Mouse (Mus musculus) CH12.LX (cell line): ENCODE data around the gene Smlr1. TPM values are rescaled to one million over a fixed set of nuclear protein-coding genes. Genes with fewer than 3 reads are reported as not detected.

Experiments
- DNase-seq: peaks from one replicate; pipeline ENCODE4 v3.0.0-alpha.2; 2013; ENCODE audit errors: extremely low read depth
- H3K27ac ChIP-seq: 2 replicates; pipeline ENCODE4 v1.5.1; 2012; ENCODE audit warnings: low read depth, mild to moderate bottlenecking, control low read depth, moderate library complexity; ENCODE audit not compliant: insufficient read depth
- H3K27me3 ChIP-seq: replicated peaks from 2 replicates; pipeline ENCODE3; 2012; ENCODE audit warnings: inconsistent platforms
- H3K36me3 ChIP-seq, 2 experiments: replicated peaks in 1 of 2; 2 replicates each; pipeline versions ENCODE3 to v1.6.1; 2012; ENCODE audit warnings: inconsistent platforms in 1 of 2, low read length in 1 of 2, mild to moderate bottlenecking in 1 of 2, mixed read lengths in 1 of 2, moderate library complexity in 1 of 2; ENCODE audit not compliant: control insufficient read depth in 1 of 2, insufficient read depth in 1 of 2
- H3K4me1 ChIP-seq, 2 experiments: 2 replicates each; pipeline ENCODE4 v1.6.1; 2012; ENCODE audit warnings: inconsistent platforms in 1 of 2, moderate library complexity in 1 of 2; ENCODE audit not compliant: insufficient read depth in 2 of 2, control insufficient read depth in 1 of 2
- H3K4me2 ChIP-seq: 2 replicates; pipeline ENCODE4 v1.6.1; 2012; ENCODE audit warnings: low read depth, mild to moderate bottlenecking, control low read depth; ENCODE audit not compliant: poor library complexity, insufficient read depth, severe bottlenecking
- H3K4me3 ChIP-seq, 3 experiments: fragments of 150-350 bp in 1 of 3; sonication (generic) in 1 of 3; replicated peaks in 1 of 3; 2 replicates each; pipeline versions ENCODE3 to v1.5.1; 2011 to 2012; ENCODE audit warnings: low read depth in 2 of 3, low read length in 2 of 3, mild to moderate bottlenecking in 2 of 3, moderate library complexity in 2 of 3, control low read depth in 1 of 3, improper control_type of control experiment in 1 of 3, inconsistent platforms in 1 of 3, mixed read lengths in 1 of 3; ENCODE audit not compliant: poor library complexity in 1 of 3
- H3K79me2 ChIP-seq: replicated peaks from 2 replicates; pipeline ENCODE4 v1.6.1; 2012; ENCODE audit warnings: mild to moderate bottlenecking, moderate library complexity; ENCODE audit not compliant: control insufficient read depth, poor library complexity, insufficient read depth, severe bottlenecking; ENCODE audit errors: extremely low read depth
- H3K9ac ChIP-seq: 2 replicates; pipeline ENCODE4 v1.6.1; 2012; ENCODE audit warnings: low read depth, mild to moderate bottlenecking, control low read depth, moderate library complexity; ENCODE audit not compliant: insufficient read depth
- H3K9me3 ChIP-seq: replicated peaks from 2 replicates; pipeline ENCODE3; 2012; ENCODE audit warnings: low read length, inconsistent platforms, mixed read lengths
- CHD1 ChIP-seq: IDR thresholded peaks from 2 replicates; pipeline ENCODE4 v1.6.1; 2012; ENCODE audit warnings: low read depth, low read length, improper control_type of control experiment, inconsistent platforms
- CHD2 ChIP-seq: IDR thresholded peaks from 2 replicates; pipeline ENCODE4 v1.6.1; 2011; ENCODE audit warnings: low read length, improper control_type of control experiment
- CTCF ChIP-seq, 2 experiments: IDR thresholded peaks in 1 of 2; conservative IDR thresholded peaks in 1 of 2; 2 replicates each; pipeline ENCODE4 v1.5.1; 2011 to 2012; ENCODE audit warnings: low read depth in 2 of 2, low read length in 2 of 2, improper control_type of control experiment in 1 of 2, inconsistent platforms in 1 of 2, mild to moderate bottlenecking in 1 of 2, moderate library complexity in 1 of 2
- ELF1 ChIP-seq: IDR thresholded peaks from 2 replicates; pipeline ENCODE4 v1.6.1; 2014; ENCODE audit warnings: low read depth, mild to moderate bottlenecking, inconsistent platforms, low read length, improper control_type of control experiment
- EP300 ChIP-seq: IDR thresholded peaks from 2 replicates; pipeline ENCODE4 v1.6.1; 2011; ENCODE audit warnings: low read length, improper control_type of control experiment
- ETS1 ChIP-seq: conservative IDR thresholded peaks from 2 replicates; pipeline ENCODE4 v1.6.1; 2012; ENCODE audit warnings: low read depth, mild to moderate bottlenecking, inconsistent platforms, low read length, improper control_type of control experiment, moderate library complexity
- GABPA ChIP-seq: IDR thresholded peaks from 2 replicates; pipeline ENCODE4 v1.6.1; 2012; ENCODE audit warnings: low read depth, low read length, improper control_type of control experiment, inconsistent platforms; ENCODE audit not compliant: insufficient replicate concordance
- KAT2A ChIP-seq: IDR thresholded peaks from 2 replicates; pipeline ENCODE4 v1.6.1; 2012; ENCODE audit warnings: low read length, improper control_type of control experiment, inconsistent platforms; ENCODE audit not compliant: insufficient replicate concordance
- MAFK ChIP-seq: IDR thresholded peaks from 2 replicates; pipeline ENCODE4 v1.6.1; 2011; ENCODE audit warnings: low read length, improper control_type of control experiment; ENCODE audit not compliant: insufficient replicate concordance
- MAX ChIP-seq: IDR thresholded peaks from 2 replicates; pipeline ENCODE4 v1.6.1; 2011; ENCODE audit warnings: low read length, improper control_type of control experiment
- MEF2A ChIP-seq: IDR thresholded peaks from 2 replicates; pipeline ENCODE4 v1.6.1; 2014; ENCODE audit warnings: low read depth, mild to moderate bottlenecking, inconsistent platforms, low read length, improper control_type of control experiment, borderline replicate concordance
- MXI1 ChIP-seq: IDR thresholded peaks from 2 replicates; pipeline ENCODE4 v1.6.1; 2011; ENCODE audit warnings: mild to moderate bottlenecking, low read depth, low read length, improper control_type of control experiment
- NELFE ChIP-seq: IDR thresholded peaks from 2 replicates; pipeline ENCODE4 v1.6.1; 2011; ENCODE audit warnings: low read depth, low read length, improper control_type of control experiment
- NRF1 ChIP-seq: IDR thresholded peaks from 2 replicates; pipeline ENCODE4 v1.6.1; 2014; ENCODE audit warnings: low read depth, mild to moderate bottlenecking, inconsistent platforms, low read length, improper control_type of control experiment, moderate library complexity
- PAX5 ChIP-seq: IDR thresholded peaks from 2 replicates; pipeline ENCODE4 v1.6.1; 2012; ENCODE audit warnings: low read length, inconsistent platforms, mixed read lengths
- POLR2A ChIP-seq: IDR thresholded peaks from 2 replicates; pipeline ENCODE4 v1.6.1; 2011; ENCODE audit warnings: low read depth, mild to moderate bottlenecking, improper control_type of control experiment, low read length
- SMC3 ChIP-seq: IDR thresholded peaks from 2 replicates; pipeline ENCODE4 v1.6.1; 2011; ENCODE audit warnings: low read depth, low read length, improper control_type of control experiment
- TCF12 ChIP-seq: IDR thresholded peaks from 2 replicates; pipeline ENCODE4 v1.6.1; 2014; ENCODE audit warnings: low read depth, mild to moderate bottlenecking, inconsistent platforms, low read length, improper control_type of control experiment
- USF1 ChIP-seq: IDR thresholded peaks from 2 replicates; pipeline ENCODE4 v1.6.1; 2014; ENCODE audit warnings: low read depth, mild to moderate bottlenecking, inconsistent platforms, low read length, improper control_type of control experiment
- ZC3H11A ChIP-seq: IDR thresholded peaks from 2 replicates; pipeline ENCODE4 v1.6.1; 2012; ENCODE audit warnings: low read depth, mild to moderate bottlenecking, inconsistent platforms, low read length, improper control_type of control experiment
- ZKSCAN1 ChIP-seq: IDR thresholded peaks from 2 replicates; pipeline ENCODE4 v1.6.1; 2012; ENCODE audit warnings: low read depth, inconsistent platforms, low read length, improper control_type of control experiment, borderline replicate concordance
- ZMIZ1 ChIP-seq: IDR thresholded peaks from 2 replicates; pipeline ENCODE4 v1.6.1; 2012; ENCODE audit warnings: low read depth, mild to moderate bottlenecking, inconsistent platforms, low read length, improper control_type of control experiment
- ZNF384 ChIP-seq: IDR thresholded peaks from 2 replicates; pipeline ENCODE4 v1.6.1; 2012; ENCODE audit warnings: low read depth, low read length, improper control_type of control experiment, inconsistent platforms
- dilution Hi-C: fragments of 300-500 bp; cut with MboI; formaldehyde crosslinking; loops from 2 replicates; pipeline ENCODE4 v1.14.3; 2020; ENCODE audit warnings: low sequenced_read_pairs; ENCODE audit not compliant: extremely low pct_unique_long_range_greater_than_20kb, extremely low pct_ligation_motif_present
- in situ Hi-C: fragments of 300-500 bp; cut with MboI; formaldehyde crosslinking; loops from 3 replicates; pipeline ENCODE4 v1.14.3; 2019; ENCODE audit warnings: low sequenced_read_pairs, low pct_ligation_motif_present, low pct_unique_long_range_greater_than_20kb, mixed read lengths
- polyA plus RNA-seq: library from polyadenylated mRNA; unstranded; fragments of >175 nt; gene quantifications from 2 replicates; pipeline ENCODE4 v1.2.1, GENCODE M21; 2012; ENCODE audit warnings: low read depth; ENCODE audit not compliant: insufficient read length
- total RNA-seq, 2 experiments: library from RNA; depleted of rRNA; stranded (reverse); fragments of 300-350 nt in 1 of 2; fragments of >200 nt in 1 of 2; gene quantifications; 2 replicates each; pipeline ENCODE4 v1.2.3; 2012 to 2014

The Smlr1 gene
- total and polyA plus RNA-seq, 3 experiments = not detected

GRCm38 (mm10) chr10:25488456-25488855 is 47.6 kb downstream of the Smlr1 start (continued):
- TF ChIP-seq CHD2 (no peak), ZC3H11A (peak; percentile 80), MXI1 (no peak), ZMIZ1 (no peak), MAFK (no peak), SMC3 (peak; percentile 95), KAT2A (no peak), EP300 (no peak)

DNA sequence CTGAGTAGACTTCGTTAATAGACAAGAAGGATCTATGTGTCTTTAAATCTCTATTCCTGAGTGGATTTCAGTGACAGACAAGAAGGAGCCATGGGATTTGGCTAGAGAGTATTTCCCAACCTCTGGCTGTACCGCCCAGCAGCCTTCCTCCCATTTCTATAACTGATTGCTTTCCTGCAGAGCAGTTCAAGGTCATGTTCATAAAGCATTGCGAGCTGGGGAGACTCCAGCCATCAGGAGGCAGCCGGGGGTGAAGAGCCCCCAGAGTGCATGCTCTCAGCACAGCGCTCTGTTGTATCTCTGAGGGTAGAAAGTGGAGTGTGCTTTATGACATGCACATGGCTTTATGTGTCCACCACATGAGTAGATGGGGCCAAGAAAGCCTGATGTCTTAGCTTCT is 53.3 kb downstream of the Smlr1 start:
- no peak overlapping the region for H3K4me3 ChIP-seq
- TF ChIP-seq ZNF384 (no peak), CHD1 (no peak), POLR2A (no peak)
- no peak for DNase-seq
- in situ Hi-C loops (no loop called here), dilution Hi-C loops (no loop called here)
- H3K79me2 ChIP-seq = no peaks in the 10 kb centered on the region
- no peaks in the 10 kb centered on the region for H3K27me3 ChIP-seq
- H3K4me1 ChIP-seq = no peaks in the 10 kb centered on the region
- H3K27ac ChIP-seq = no peak overlapping the region
- no peaks in the 10 kb centered on the region for H3K9me3 ChIP-seq
- H3K4me2 ChIP-seq = no peak overlapping the region
- no peak overlapping the region for H3K9ac ChIP-seq
- peaks cover 7 to 63% of the 10 kb centered on the region in 2 experiments for H3K36me3 ChIP-seq

GRCm38 (mm10) chr10:25479716-25480115 is 56.4 kb downstream of the Smlr1 start:
- H3K9me3 ChIP-seq = no peaks in the 10 kb centered on the region
- no peak overlapping the region for H3K27ac ChIP-seq
- H3K9ac ChIP-seq = no peak overlapping the region
- in situ Hi-C loops (no loop called here), dilution Hi-C loops (no loop called here)
- no peaks in the 10 kb centered on the region for H3K79me2 ChIP-seq
- no peak for DNase-seq
- peaks cover 7 to 64% of the 10 kb centered on the region in 2 experiments for H3K36me3 ChIP-seq
- TF ChIP-seq TCF12 (no peak), MAX (no peak), CTCF (conservative IDR thresholded peaks at IDR 0.05 in 1 of 2, IDR thresholded peaks at IDR 0.05 in 1 of 2; ENCODE audit: low read depth in 2 of 2, low read length in 2 of 2) (no peak), ZC3H11A (no peak), ZKSCAN1 (no peak), ETS1 (no peak), CHD1 (no peak), PAX5 (no peak), KAT2A (no peak), ZMIZ1 (no peak), NRF1 (no peak), GABPA (no peak), MEF2A (no peak), MXI1 (no peak), USF1 (no peak), ELF1 (no peak), NELFE (no peak), CHD2 (no peak), EP300 (no peak)
- H3K4me1 ChIP-seq = no peaks in the 10 kb centered on the region
- no peak overlapping the region for H3K4me3 ChIP-seq
- no peak overlapping the region for H3K4me2 ChIP-seq
- H3K27me3 ChIP-seq = no peaks in the 10 kb centered on the region
